Comparison of ENCODE assay signal across 7 mouse cellular contexts in the genomic region with DNA sequence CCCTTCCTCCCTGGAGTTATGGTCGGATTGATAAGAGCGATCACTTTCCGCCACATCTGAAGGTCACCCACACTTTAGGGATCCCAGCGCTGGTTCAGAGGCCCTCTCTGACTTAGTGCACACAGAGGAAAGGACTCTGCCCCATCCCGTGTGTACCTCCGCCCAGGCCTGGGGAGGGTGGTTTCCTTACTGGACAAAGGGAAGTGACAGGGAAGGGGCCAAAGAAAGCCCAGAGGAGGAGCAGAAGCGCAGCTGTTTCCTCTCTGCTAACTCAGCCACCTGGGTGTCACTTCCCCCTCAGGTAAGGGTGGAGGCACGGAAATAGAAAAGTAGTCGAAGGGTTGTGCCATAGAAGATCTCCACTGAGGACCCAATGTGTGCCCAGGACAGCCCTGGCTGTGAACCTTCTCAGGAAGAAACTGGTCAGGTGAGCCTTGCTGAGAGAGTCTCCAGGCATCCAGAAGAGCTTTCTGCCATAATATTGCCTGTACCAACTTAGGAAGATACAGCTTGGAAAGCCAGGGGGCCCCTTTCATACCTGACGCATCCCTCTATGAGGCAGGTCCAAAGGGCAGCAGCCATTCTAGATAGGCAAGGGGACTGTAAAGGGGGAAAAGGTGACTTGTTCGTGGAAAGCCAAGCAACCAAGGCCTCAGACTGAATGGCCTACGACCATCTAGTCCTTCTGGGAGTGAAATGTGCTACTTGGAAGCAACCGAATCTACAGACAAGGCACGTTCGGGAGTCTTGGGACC. TPM values are rescaled to one million over a fixed set of nuclear protein-coding genes. Genes with fewer than 3 reads are reported as not detected.
DNase-seq lines count a peak whose midpoint lies in the region; ATAC-seq and TF ChIP-seq lines count a peak whose summit lies in the region.

No protein-coding gene starts in this region.

- H3K4me3 ChIP-seq in lung, embryonic 15.5 days, result no peak overlapping the region
- no peak overlapping the region for H3K4me3 ChIP-seq in lung, adult 2 months (replicated peaks; ENCODE audit: extremely low read depth, low read depth, low read length)
- H3K4me3 ChIP-seq in heart, embryonic 13.5 days, result no peak overlapping the region
- no peak overlapping the region for H3K4me3 ChIP-seq in liver, embryonic 12.5 days

- ATAC-seq in lung, embryonic 15.5 days (ENCODE audit: borderline replicate concordance, extremely low read depth, low FRiP score, low TSS enrichment), result no peak
- no peak for ATAC-seq in heart, embryonic 13.5 days (ENCODE audit: extremely low read depth, insufficient number of reproducible peaks, low FRiP score, low TSS enrichment)
- ATAC-seq in liver, embryonic 12.5 days, result peak; percentile 57

- no peak for DNase-seq in lung, adult 2 months
- peak; percentile 55 for DNase-seq in yolk sac, embryonic 10.5 days (ENCODE audit: low spot score)
- no peak for DNase-seq in ovary, postnatal 10 days (ENCODE audit: low spot score)
- DNase-seq in thymus, postnatal 4 days, result no peak

- H3K9ac ChIP-seq in lung, embryonic 15.5 days, result no peak overlapping the region
- peak overlapping the region; percentile 73 for H3K9ac ChIP-seq in heart, embryonic 13.5 days
- no peak overlapping the region for H3K9ac ChIP-seq in liver, embryonic 12.5 days

- no peaks in the 10 kb centered on the region for H3K27me3 ChIP-seq in lung, embryonic 15.5 days
- no peaks in the 10 kb centered on the region for H3K27me3 ChIP-seq in heart, embryonic 13.5 days (replicated peaks)
- no peaks in the 10 kb centered on the region for H3K27me3 ChIP-seq in liver, embryonic 12.5 days (replicated peaks)

- no peaks in the 10 kb centered on the region for H3K9me3 ChIP-seq in lung, embryonic 15.5 days
- no peaks in the 10 kb centered on the region for H3K9me3 ChIP-seq in heart, embryonic 13.5 days
- H3K9me3 ChIP-seq in liver, embryonic 12.5 days (replicated peaks), result no peaks in the 10 kb centered on the region

- 73% methylated on average over 15 of the region's 15 CpGs for WGBS in lung, embryonic 15.5 days
- 60% methylated on average over 15 of the region's 15 CpGs for WGBS in lung, adult 2 months
- WGBS in heart, embryonic 13.5 days, result 58% methylated on average over 15 of the region's 15 CpGs
- WGBS in liver, embryonic 12.5 days (ENCODE audit: insufficient replicate concordance), result 38% methylated on average over 15 of the region's 15 CpGs

- H3K4me1 ChIP-seq in lung, embryonic 15.5 days, result peaks cover 71% of the 10 kb centered on the region
- H3K4me1 ChIP-seq in lung, adult 2 months (ENCODE audit: control insufficient read depth, insufficient read depth, low read length), result peaks cover 56% of the 10 kb centered on the region
- peaks cover 99% of the 10 kb centered on the region for H3K4me1 ChIP-seq in heart, embryonic 13.5 days
- H3K4me1 ChIP-seq in liver, embryonic 12.5 days, result peaks cover 82% of the 10 kb centered on the region

- no peak overlapping the region for H3K4me2 ChIP-seq in lung, embryonic 15.5 days
- 0 out of 2 replicates have a peak overlapping the region, but pooled peaks have one; percentile 43 for H3K4me2 ChIP-seq in heart, embryonic 13.5 days
- peak overlapping the region; percentile 24 for H3K4me2 ChIP-seq in liver, embryonic 12.5 days

- TF ChIP-seq CTCF in lung, adult 2 months (IDR thresholded peaks at IDR 0.05; ENCODE audit: insufficient read depth, low read length), result no peak

- H3K36me3 ChIP-seq in lung, embryonic 15.5 days, result no peaks in the 10 kb centered on the region
- no peaks in the 10 kb centered on the region for H3K36me3 ChIP-seq in heart, embryonic 13.5 days
- H3K36me3 ChIP-seq in liver, embryonic 12.5 days, result no peaks in the 10 kb centered on the region

- TF ChIP-seq POLR2A in lung, adult 2 months (IDR thresholded peaks at IDR 0.05; ENCODE audit: borderline replicate concordance, extremely low read depth, low read depth, low read length), result no peak

- H3K27ac ChIP-seq in lung, embryonic 15.5 days, result peak overlapping the region; percentile 18; the same call in 1 of the 2 replicates
- peak overlapping the region; percentile 96 for H3K27ac ChIP-seq in heart, embryonic 13.5 days (replicated peaks)
- peak overlapping the region; percentile 30; the same call in 1 of the 2 replicates for H3K27ac ChIP-seq in liver, embryonic 12.5 days

RNA-seq across cellular contexts. Expression of a gene that starts 9.0 kb away (rescaled TPM):
- 6.8 and 7.1 TPM in 2 replicates for polyA plus RNA-seq in lung, embryonic 15.5 days (2015; fragmentation: Nextera tagmentation; extraction: Ambion mirVana)
- polyA plus RNA-seq in lung, adult 2 months (2012; rRNA removed), result 36.9 and 40.9 TPM in 2 replicates
- polyA plus RNA-seq in heart, embryonic 13.5 days (2015; fragmentation: Nextera tagmentation; extraction: Ambion mirVana), result 5.4 and 5.7 TPM in 2 replicates
- polyA plus RNA-seq in liver, embryonic 12.5 days (2016; fragmentation: Nextera tagmentation; extraction: Ambion mirVana), result 1.1 and 1.6 TPM in 2 replicates

Comparison
In these comparisons a context has a peak if more than half of its experiments do, and no peak if none do; other contexts are left out.
1. H3K27ac ChIP-seq: peak in every context shown above with its lines; median percentile 96 in heart, embryonic 13.5 days; 30 in liver, embryonic 12.5 days; 18 in lung, embryonic 15.5 days.